Mouse (Mus musculus) spleen, postnatal 4 days (tissue): ENCODE measurements around the gene Gm12185.
"Not testable (repeated sequence)": the region's sequence is repeated elsewhere in the genome, so short reads cannot be mapped to it uniquely, and the experiment has no call there.

Experiments
- DNase-seq, 2 experiments: peaks; one replicate each; pipeline ENCODE4 v3.0.0; 2022; ENCODE audit warnings: low spot score in 2 of 2

Gm12185 gene

DNA sequence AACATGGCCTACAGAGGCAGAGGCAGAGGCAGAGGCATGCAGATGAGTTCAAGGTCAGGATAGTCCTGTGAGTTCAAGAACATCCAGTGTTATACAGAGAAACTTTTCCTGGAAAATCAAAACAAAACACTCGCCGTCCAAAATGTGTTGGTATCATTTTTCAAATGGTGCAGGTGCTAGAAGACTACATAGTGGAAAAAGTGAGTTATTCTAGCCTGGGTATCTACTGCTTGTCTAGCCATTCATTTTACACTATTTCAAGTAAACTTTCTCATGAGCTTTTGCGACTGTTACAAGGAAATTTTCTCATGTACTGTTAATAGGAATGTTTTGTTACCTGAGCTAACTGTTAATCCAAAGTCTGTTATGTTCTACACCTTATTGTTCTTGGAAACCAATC is 73.6 kb downstream of the Gm12185 start:
- DNase-seq: no peak

DNA sequence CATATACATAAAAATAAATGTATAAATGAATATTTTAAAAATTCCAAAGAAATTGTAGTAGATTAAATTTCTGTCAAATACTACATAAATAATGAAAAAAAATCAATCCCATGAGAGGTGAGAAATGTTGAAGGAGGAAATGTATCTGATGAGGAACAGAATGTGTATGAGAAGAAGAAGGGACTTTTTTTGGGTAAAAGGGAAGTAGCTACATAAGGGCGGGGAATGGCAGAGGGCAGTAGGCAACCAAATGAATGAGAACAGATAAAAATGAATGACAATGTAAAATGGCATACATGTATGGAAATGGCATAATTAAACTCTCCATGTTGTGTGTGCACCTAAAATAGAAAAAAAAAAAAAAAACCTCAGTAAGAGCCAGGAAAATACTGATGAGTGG is 78.4 kb downstream of the Gm12185 start:
- no peak for DNase-seq

DNA sequence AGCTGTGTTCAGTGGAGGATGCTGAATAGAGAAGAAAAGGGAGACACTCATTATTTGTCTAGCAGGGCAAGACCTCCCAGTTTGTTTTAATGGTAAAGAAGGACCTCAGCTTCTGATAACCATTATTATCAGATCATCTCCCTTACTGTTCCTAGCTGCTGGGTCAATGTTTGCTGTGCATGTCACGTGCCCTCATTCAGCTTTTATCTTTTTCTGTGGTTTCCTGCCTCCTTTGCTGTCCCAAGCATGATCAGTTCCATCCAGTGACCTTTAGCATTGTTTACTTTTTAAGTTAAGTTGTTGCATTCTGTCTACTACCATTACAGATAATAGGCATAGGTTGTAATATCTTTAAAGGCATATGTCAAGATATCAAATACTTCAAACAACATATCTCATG is 83.6 kb downstream of the Gm12185 start:
- DNase-seq: no peak

DNA sequence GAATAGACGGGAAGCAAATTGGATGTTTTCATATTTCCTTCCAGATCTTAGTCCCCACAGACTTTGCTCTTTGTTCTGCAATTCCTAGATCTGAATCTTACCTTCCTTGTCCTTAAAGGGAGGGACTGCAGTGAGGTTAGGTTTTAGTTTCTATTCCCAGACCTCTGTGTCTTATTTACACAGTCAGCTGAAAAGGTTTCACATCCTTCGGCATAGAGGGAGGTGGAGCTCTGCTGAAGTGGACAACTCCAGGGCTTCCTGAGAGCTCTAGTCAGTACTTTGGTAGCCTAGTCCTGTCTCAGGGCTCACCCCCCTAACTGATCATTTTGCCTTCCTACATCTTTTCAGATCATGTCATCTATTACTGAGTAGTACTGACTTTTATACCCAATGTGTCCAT is 90.0 kb downstream of the Gm12185 start, which contains the start of gene Gm5431:
Gm5431 (minus strand) TSS at position 194 of the 400 bp plus-strand sequence.
- DNase-seq: no peak

DNA sequence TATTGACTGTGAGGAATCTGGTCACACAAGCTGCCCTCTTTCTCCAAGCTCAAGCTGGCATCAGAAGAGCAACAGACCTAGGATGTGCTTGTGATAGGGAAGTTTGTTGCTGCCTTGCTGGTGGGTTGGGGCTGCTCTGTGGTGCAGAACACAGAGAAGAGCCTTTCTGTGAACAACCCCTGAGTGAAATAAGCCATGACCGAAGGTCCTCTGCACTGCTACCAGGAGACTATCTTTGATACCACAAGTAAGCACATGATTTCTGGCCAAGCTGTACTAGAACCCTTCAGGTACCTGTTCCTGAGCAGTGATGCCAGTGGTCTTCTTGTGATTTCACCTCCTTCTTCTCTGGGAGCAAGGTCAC is 90.5 kb downstream of the Gm12185 start:
- DNase-seq: not testable (repeated sequence)

DNA sequence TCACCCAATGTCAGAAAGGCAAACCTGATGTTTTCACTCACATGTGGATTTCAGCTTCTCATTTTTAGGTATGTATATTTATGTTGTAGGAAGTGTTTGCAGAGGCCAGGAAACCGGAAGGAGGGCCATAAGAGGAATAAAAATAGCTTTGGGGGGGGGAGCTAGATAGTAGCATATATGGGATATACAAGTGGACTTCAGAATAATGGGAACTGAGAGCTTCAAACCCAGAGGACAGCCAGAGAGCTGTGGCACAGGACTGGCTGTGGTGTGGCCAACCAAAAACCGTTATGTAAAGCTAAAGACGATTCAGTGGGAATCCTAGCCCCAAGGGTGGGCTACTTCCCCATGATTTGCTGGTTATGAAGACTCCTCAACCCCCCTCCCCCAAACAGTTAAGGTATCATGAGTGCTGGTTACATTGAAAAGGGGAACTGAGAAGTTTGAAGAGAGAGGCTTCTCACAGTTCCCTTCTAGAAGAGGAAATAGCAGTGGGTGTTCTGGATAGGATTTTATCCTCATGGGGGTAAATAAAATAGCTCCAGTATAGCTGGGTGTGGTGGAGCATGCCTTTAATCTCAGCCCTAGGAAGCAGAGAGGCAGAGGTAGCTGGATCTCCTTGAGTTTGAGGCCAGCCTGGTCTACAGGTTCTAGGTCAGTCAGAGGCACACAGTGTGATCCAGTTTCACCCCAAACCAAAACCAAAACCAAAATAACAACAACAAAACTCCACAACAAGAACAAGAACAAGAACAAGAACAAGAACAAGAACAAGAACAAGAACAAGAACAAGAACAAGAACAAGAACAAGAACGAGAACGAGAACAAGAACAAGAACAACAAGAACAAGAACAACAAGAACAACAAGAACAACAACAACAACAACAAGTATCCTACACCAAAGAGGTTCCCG is 91.1 kb downstream of the Gm12185 start:
- DNase-seq: not testable (repeated sequence)

DNA sequence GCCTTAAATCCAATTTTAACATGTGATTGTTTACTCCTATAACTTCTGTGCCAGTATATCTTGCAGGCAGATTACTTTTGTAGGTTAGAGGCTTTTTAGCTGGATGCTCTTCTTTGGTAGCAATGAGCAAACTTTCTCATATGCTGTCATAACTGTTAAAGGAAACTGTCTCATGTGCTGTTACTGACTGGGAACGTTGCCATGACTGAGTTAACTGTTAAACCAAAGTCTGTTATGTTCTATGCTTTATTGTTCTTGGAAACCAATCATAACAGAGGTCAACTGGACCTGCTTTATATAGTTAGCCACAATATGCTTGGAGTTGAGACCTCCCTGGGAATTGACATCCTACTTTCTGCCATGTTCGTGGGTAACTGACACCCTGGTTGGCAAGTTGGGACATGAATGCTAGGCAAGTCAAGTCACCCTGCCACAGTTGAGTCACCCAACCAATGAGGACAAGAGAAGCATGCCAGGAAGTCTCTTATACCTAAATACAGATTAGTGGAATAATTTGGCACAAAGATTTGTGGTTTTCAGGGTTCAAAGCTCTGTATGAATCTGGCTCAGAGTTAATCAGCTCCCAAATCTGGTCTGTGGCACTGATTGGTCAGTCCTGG is 93.1 kb downstream of the Gm12185 start:
- no peak for DNase-seq

DNA sequence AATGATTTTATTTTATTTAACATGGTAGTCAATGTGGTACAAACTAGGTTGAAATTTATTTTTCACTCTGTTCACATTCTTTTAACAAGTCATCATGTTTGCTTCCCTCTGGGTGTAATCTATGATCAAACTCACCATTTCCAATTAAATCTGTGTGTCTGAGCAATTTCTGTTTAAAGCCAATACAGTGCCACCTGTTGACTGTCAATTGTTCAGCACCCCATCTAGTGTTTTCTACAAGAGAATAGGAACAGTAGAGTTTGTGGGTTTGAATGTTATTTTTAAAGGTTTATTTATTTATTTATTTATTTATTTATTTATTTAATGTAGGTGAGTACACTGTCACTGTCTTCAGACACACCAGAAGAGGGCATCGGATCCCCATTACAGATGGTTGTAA is 115.3 kb downstream of the Gm12185 start:
- no peak for DNase-seq

DNA sequence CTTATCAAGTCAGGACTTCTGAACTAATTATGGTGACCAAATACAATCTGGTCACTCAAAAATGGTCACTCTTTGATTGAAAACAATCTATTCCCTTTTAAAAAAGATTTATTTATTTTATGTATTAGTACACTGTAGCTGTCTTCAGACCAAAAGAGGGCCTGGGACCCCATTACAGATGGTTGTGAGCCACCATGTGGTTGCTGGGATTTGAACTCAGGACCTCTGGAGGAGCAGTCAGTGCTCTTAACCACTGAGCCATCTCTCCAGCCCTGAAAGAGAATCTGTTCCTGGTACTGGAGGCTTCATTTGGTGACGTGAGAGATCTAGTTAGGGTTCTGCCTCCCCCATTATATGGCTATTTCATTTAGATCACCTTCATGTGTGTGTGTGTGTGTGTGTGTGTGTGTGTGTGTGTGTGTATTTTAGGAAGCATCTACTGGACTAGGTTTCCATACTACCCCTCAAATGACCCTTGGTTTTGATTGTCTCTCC is 116.6 kb downstream of the Gm12185 start:
- not testable (repeated sequence) for DNase-seq

DNA sequence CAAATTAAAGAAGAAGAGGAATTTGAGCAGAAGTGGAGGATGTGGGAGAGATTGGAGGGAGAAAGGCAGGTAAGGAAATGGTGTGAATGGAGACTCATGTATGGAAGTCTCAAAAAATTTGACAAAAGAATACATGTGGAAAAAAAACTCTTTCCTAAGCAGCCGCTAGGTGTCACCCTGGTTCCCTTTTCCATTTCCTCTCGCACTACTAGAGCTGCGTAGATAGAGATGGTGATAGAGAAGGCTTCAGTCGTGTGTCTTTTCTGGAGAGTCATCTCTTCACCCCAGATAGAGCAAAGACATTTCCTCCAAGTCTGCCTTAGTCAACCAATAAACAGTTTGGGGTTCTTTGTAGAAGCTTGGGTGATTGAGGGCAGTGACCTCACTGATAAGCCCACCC is 117.6 kb downstream of the Gm12185 start:
- DNase-seq: peak; percentile 64 to 79

DNA sequence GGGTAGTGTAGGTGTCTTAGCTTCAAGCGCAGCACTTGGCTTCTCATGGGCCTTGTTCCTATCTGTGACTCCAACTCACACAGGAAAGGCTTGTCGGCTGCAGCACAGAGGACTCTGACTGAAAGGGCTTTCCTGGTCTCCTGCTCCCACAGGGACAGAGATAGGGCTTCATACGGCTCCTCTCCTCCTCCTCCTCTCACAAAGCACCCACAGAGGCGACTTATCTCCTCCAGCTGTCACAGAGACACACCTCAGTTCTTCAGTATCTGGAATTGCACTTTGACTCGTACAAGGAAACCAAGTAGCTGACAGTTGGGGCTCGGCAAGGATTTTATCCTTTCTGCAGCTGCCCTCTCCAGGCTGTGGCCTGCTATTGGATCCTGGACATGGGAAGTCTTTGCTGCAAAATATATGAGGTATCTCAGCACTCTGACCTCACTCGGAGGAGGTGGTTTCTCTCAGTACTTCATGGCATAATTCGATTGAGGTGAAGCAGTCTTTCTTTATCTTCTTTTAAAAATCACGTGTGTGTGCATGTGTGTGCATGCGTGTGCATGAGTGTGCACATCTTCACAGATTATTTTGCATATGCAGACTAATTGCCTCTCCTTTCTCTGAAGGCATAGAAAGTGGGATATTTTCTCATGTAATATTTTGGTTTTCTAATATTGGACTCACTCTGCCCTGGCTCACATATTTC is 118.3 kb downstream of the Gm12185 start:
- DNase-seq: peak; percentile 44 to 61

DNA sequence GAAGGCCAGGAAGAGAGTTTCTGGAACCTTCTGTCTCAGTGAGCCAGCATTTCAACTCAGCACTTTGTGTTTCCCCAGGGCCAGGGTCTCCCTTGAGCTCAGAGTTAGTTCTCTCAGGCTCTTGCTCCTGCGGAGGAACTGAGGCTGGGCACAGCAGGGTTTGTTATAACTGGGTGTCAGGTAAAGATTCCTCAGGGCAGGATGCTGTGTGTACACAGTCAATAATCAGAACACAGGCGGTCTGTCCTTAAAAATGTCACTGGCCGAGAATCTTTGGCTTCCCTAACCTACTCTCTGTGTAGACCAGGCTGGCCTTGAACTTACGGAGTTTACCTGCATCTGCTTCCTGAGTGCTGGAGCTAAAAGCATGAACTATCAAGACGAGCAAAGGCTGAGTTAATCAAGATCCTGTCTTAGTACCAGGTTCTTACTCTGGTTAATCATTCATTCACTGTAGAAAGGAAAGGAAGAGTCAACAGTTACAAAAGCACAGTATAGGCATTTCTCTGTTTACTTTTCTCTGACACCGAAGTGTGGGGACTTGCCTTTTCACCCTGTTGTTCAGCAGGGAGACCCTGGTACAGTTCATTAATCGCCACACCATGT is 119.2 kb downstream of the Gm12185 start:
- peak in 1 of 2 experiments; percentile 64 for DNase-seq

DNA sequence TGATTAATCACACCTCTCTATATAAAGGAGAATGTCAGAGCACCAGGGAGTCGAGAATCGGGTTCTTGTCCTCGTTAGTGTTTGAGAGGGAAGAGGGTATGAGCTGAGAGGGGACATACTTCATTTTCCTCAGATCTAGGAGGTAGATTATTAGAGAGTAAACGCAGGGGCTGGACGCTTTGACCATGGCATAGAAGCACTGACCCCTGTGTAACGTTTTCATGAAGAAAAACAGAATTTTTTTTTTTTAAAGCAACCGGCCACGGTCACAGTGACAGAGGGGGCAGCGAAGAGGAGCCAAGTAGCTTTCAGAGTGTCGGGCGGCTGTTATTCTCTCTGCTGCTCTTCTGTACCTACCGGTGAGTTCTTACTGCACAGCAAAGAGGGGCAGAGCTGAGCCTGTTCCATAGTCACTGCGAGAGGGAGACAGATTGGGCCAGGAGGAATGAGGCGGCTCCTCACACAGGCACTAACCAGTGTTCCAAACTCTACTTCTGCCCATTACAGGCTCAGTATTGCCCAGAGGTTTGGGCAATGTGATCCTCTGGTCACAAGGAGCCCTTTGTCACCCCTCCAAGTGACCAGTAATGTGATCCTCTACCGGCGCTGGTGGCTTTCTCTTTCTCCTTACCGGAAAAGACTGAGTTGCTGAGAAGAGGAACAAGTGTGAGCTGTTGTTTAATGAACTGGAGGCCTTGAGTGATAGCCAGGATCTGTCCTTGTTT is 120.0 kb downstream of the Gm12185 start:
- DNase-seq: peak in 1 of 2 experiments; percentile 73

DNA sequence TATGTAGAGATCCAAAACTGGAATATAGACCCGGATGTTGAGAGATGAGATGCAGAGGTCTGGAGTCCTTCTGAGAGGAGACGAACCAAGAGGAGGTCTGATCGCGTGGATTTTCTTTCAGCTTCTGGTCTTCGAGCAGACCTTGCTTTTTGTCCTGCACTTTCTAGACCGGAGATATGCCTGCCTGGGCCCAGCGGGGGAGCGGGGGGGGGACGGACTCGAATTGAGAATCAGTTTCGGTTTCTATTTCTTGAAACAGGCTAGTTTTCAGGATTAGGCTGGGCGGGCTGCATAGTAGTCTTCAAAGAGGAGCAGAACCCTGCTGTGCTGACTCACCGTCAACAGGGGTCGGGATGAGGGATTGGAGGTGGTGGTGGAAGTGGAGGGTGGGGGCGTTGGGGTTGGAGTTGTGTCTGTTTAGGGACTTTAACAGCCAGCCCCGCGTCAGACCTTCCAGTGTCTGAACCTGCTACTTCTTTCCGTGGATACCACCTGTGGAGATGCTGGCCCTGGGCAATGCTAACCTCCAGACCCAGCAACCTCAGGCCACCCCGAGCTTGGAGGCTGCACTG is 120.7 kb downstream of the Gm12185 start, which contains the start of gene Irgm1:
Irgm1 (minus strand) TSS at position 483 of the 572 bp plus-strand sequence.
- peak; percentile 74 to 85 for DNase-seq

DNA sequence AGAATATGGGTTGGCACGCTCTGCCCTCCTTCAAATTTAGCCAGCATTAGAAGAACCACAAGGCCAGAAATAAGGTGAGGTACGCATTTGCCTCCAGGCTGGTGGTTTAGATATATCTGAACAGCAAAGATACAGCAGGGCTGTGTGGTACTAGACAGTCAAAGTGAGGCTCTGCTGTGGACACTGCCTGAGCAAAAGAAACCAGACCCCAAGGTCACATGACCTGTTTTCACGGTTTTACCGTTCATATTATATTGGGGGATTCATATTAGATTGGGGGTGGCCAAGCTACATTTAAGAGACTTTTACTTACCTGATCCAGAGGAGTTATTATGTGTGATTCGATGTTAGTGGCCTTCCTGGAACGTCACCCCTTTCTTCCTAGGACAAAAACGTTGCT is 121.2 kb downstream of the Gm12185 start:
- DNase-seq: peak in 1 of 2 experiments; percentile 61

DNA sequence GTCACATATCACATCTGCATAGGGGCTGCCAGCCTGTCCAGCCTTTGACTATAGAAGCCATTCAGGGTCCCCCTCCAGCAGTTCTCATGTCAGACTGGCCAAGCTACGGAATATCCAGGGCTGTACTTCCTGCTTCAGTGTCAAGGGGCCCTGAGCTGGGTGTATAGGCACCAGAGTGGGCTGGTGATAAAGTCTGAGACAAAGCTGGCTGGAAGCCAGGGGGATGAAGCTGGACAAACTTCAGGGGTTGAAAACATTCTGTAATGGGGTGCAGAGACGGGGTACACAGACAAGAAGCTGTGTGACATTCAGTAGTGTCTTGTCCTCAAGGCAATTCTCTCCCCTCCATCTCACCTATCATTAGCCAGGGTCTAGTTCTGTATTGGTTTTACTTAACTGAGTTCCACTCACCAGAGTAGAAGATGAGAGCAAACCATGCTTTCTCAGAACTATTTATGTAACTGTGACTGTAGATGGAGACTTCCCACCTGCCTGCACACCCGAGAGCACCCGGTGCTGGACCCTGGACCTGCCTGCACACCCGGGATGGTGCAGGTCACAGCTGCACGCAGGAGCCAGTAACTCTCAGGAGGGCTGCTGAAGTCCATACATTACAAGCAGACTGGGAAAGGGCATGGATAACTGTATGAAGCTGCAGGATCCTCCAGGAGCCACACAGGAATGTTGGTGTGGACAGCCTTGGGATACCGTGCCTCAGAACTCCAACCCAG is 122.5 kb downstream of the Gm12185 start:
- DNase-seq: peak in 1 of 2 experiments; percentile 64

DNA sequence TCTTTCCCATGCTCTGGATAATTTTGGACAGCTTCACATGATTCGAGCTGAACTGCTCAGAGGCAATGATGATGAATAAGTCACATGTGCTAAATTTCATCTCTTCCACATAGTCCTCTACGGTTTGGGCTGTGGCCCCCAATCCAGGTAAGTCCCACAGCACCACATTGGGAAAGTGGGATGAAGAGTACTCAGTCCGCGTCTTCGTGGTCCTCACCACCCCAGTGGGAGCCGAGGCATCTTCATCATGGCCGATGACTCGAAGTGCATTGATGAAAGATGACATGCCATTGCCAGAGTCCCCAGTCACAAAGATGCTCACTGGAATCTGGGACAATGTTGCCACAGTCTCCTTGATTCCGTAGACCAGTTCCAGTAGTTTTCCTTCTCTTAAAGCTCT is 125.5 kb downstream of the Gm12185 start:
- no peak for DNase-seq

DNA sequence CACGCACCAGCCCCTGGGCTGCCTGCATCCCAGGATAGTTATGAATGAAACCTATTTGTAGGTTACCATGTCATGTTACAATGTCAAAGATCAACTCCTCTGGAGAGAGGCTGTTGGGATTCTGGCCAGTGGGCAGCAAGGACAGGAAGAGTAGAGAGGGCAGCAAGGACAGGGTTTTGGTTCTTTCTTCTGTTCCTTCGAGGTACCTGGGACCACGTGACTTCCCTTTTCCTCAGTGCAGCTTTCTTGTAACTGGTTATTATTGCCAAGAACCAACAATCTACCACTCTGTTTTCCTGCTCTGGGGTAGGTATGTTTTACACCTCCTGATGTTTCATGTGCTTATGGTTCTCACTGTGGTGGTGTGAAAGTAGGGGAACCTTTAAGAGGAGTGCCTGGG is 128.2 kb downstream of the Gm12185 start:
- DNase-seq: no peak

DNA sequence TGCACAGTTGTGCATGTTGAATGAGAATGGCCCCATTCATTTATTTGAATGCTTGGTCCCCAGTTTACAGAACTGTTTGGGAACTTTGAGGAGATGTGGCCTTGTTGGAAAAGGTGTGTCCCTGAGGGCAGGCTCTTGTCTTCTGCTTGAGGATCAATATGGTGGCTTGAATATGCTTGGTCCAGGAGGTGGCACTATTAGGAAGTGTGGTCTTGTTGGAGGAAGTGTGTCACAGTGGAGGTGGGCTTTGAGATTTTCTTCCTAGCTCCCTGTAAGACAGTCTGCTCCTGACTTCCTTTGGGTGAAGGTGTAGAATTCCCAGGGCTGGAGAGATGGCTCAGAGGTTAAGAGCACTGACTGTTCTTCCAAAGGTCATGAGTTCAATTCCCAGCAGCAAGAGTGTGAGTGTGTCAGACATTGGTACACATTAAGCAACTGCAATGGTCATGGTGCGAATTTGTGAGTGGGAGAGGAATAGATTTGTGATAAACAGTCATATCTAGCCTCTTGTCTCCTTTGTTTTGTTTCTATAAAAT is 129.2 kb downstream of the Gm12185 start:
- DNase-seq: no peak

DNA sequence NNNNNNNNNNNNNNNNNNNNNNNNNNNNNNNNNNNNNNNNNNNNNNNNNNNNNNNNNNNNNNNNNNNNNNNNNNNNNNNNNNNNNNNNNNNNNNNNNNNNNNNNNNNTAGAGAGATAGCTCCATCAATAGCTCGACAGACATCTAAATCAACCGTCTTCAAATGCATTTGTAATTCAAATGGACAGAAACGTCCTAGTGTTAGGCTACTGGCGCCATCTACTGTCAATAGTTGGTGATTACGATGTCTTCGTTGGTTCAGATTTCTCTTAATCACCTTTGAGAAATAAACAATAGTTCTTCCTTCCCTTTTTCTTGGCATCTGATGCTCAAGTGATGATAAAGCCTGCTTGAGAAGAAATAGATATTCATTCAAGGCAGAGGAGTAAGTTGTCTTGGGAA is 133.0 kb downstream of the Gm12185 start:
- peak; percentile 58 to 74 for DNase-seq
